Mouse (Mus musculus): Measurements from ENCODE around the gene C130073F10Rik. TPM values are rescaled to one million over a fixed set of nuclear protein-coding genes. Genes with fewer than 3 reads are reported as not detected.

C130073F10Rik gene
- polyA plus RNA-seq, 1 experiment from 2014 or later, result 0.43 TPM

Other genes starting within 250 kb of the C130073F10Rik start
- 89.2 and 93.3 TPM in 2 replicates for gene Leprot, start 246.1 kb downstream of the C130073F10Rik start, polyA plus RNA-seq (2015; fragmentation: Nextera tagmentation; extraction: Ambion mirVana)
- gene Lepr, start 176.4 kb downstream of the C130073F10Rik start, polyA plus RNA-seq (2015; fragmentation: Nextera tagmentation; extraction: Ambion mirVana), result 12.7 and 14.2 TPM in 2 replicates
- not detected in 2 replicates for gene B020004J07Rik, start 49.8 kb downstream of the C130073F10Rik start, polyA plus RNA-seq (2015; fragmentation: Nextera tagmentation; extraction: Ambion mirVana)
- gene Gm12800, start 15.3 kb upstream of the C130073F10Rik start, polyA plus RNA-seq (2015; fragmentation: Nextera tagmentation; extraction: Ambion mirVana), result not detected in 2 replicates
- not detected in 2 replicates for gene Gm12794, start 46.6 kb upstream of the C130073F10Rik start, polyA plus RNA-seq (2015; fragmentation: Nextera tagmentation; extraction: Ambion mirVana)
- gene Gm12790, start 87.3 kb upstream of the C130073F10Rik start, polyA plus RNA-seq (2015; fragmentation: Nextera tagmentation; extraction: Ambion mirVana), result not detected in 2 replicates
- not detected in 2 replicates for gene Gm12789, start 92.8 kb upstream of the C130073F10Rik start, polyA plus RNA-seq (2015; fragmentation: Nextera tagmentation; extraction: Ambion mirVana)
- 15.5 and 17.1 TPM in 2 replicates for gene Pde4b, start 193.8 kb upstream of the C130073F10Rik start, polyA plus RNA-seq (2015; fragmentation: Nextera tagmentation; extraction: Ambion mirVana)

Data from embryonic facial prominence, embryonic 15.5 days (tissue).